Mouse (Mus musculus) right cerebral cortex, postnatal 36 days (tissue): ENCODE data around the gene Slc41a2.

ENCODE experiments used
- DNase-seq, 2 experiments: peaks; one replicate each; pipeline ENCODE4 v3.0.0; 2022; ENCODE audit warnings: low spot score in 2 of 2, mixed read lengths in 1 of 2

Gene Slc41a2

GRCm38 (mm10) chr10:83233967-83234366, 103.7 kb downstream of the Slc41a2 start:
- no peak for DNase-seq

GRCm38 (mm10) chr10:83228626-83229025, 109.1 kb downstream of the Slc41a2 start:
- no peak for DNase-seq

- DNase-seq, result no peak
Observed at GRCm38 (mm10) chr10:83224999-83225398, 112.7 kb downstream of the Slc41a2 start.

GRCm38 (mm10) chr10:83220847-83221246, 116.8 kb downstream of the Slc41a2 start:
- DNase-seq, result no peak

GRCm38 (mm10) chr10:83220217-83220616, 117.5 kb downstream of the Slc41a2 start:
- DNase-seq, result no peak

GRCm38 (mm10) chr10:83219729-83220128, 118.0 kb downstream of the Slc41a2 start:
- DNase-seq, result no peak

GRCm38 (mm10) chr10:83218778-83219177, 118.9 kb downstream of the Slc41a2 start:
- no peak for DNase-seq

- no peak for DNase-seq
Observed at GRCm38 (mm10) chr10:83217256-83217655, 120.4 kb downstream of the Slc41a2 start.

- no peak for DNase-seq
Observed at GRCm38 (mm10) chr10:83215559-83215958, 122.1 kb downstream of the Slc41a2 start.

GRCm38 (mm10) chr10:83212618-83213017, 125.1 kb downstream of the Slc41a2 start:
- peak in 1 of 2 experiments; percentile 14 for DNase-seq

GRCm38 (mm10) chr10:83210968-83211583, 126.6 kb downstream of the Slc41a2 start:
- DNase-seq, result no peak

GRCm38 (mm10) chr10:83210122-83210521, 127.6 kb downstream of the Slc41a2 start:
- DNase-seq, result no peak

GRCm38 (mm10) chr10:83209388-83209787, 128.3 kb downstream of the Slc41a2 start:
- DNase-seq, result no peak

- no peak for DNase-seq
Observed at GRCm38 (mm10) chr10:83208436-83208835, 129.2 kb downstream of the Slc41a2 start.

- DNase-seq, result no peak
Observed at GRCm38 (mm10) chr10:83202906-83203702, 134.6 kb downstream of the Slc41a2 start.

GRCm38 (mm10) chr10:83201525-83201924, 136.2 kb downstream of the Slc41a2 start:
- DNase-seq, result no peak

GRCm38 (mm10) chr10:83199290-83199689, 138.4 kb downstream of the Slc41a2 start:
- DNase-seq, result no peak

- no peak for DNase-seq
Observed at GRCm38 (mm10) chr10:83198692-83199091, 139.0 kb downstream of the Slc41a2 start.

GRCm38 (mm10) chr10:83197690-83198336, 139.9 kb downstream of the Slc41a2 start:
- peak; percentile 64 to 67 for DNase-seq

GRCm38 (mm10) chr10:83191982-83192381, 145.7 kb downstream of the Slc41a2 start:
- DNase-seq, result no peak

GRCm38 (mm10) chr10:83191476-83191875, 146.2 kb downstream of the Slc41a2 start:
- no peak for DNase-seq

- DNase-seq, result no peak
Observed at GRCm38 (mm10) chr10:83189071-83189470, 148.6 kb downstream of the Slc41a2 start.

GRCm38 (mm10) chr10:83186984-83187383, 150.7 kb downstream of the Slc41a2 start:
- DNase-seq, result peak in 1 of 2 experiments; percentile 20
